Mouse (Mus musculus): ENCODE measurements at regions not wholly inside any gene's neighbourhood (a gene's known extent, or its start where the extent isn't known, plus 50 kb on each side); places are given as distances from the start of the nearest gene placed in this dataset.
A peak's percentile ranks its signal among the peaks of the same experiment; 100 is the strongest.

GRCm38 (mm10) chr11:92228855-92229254 lies 651.5 kb upstream of the Kif2b start:
- DNase-seq (ENCODE audit: low read depth, low spot score) = no peak

- no peak for DNase-seq (ENCODE audit: low read depth, low spot score)
Observed at GRCm38 (mm10) chr11:92208980-92209548, 631.7 kb upstream of the Kif2b start.

- DNase-seq (ENCODE audit: low read depth, low spot score) = peak; percentile 15
Observed at GRCm38 (mm10) chr11:92178393-92178792, 601.0 kb upstream of the Kif2b start.

GRCm38 (mm10) chr11:92153124-92153523 lies 575.8 kb upstream of the Kif2b start:
- DNase-seq (ENCODE audit: low read depth, low spot score) = no peak

GRCm38 (mm10) chr11:92135677-92136076 lies 558.3 kb upstream of the Kif2b start:
- DNase-seq (ENCODE audit: low read depth, low spot score) = peak; percentile 6

- peak; percentile 1 for DNase-seq (ENCODE audit: low read depth, low spot score)
Observed at GRCm38 (mm10) chr11:92134891-92135590, 557.7 kb upstream of the Kif2b start.

GRCm38 (mm10) chr11:92084766-92085165 lies 507.4 kb upstream of the Kif2b start:
- no peak for DNase-seq (ENCODE audit: low read depth, low spot score)

GRCm38 (mm10) chr11:92041695-92042094 lies 464.3 kb upstream of the Kif2b start:
- peak; percentile 35 for DNase-seq (ENCODE audit: low read depth, low spot score)

- no peak for DNase-seq (ENCODE audit: low read depth, low spot score)
Observed at GRCm38 (mm10) chr11:92040161-92040560, 462.8 kb upstream of the Kif2b start.

- no peak for DNase-seq (ENCODE audit: low read depth, low spot score)
Observed at GRCm38 (mm10) chr11:92018419-92018818, 441.1 kb upstream of the Kif2b start.

GRCm38 (mm10) chr11:92011284-92011683 lies 433.9 kb upstream of the Kif2b start:
- DNase-seq (ENCODE audit: low read depth, low spot score) = no peak

- DNase-seq (ENCODE audit: low read depth, low spot score) = no peak
Observed at GRCm38 (mm10) chr11:91995524-91995923, 418.2 kb upstream of the Kif2b start.

GRCm38 (mm10) chr11:91969531-91969930 lies 392.2 kb upstream of the Kif2b start:
- no peak for DNase-seq (ENCODE audit: low read depth, low spot score)

GRCm38 (mm10) chr11:91944336-91944735 lies 367.0 kb upstream of the Kif2b start:
- no peak for DNase-seq (ENCODE audit: low read depth, low spot score)

Measured in ZHBTc4 (cell line).